Mouse (Mus musculus): ENCODE results near the gene Efcab11. TPM values are rescaled to one million over a fixed set of nuclear protein-coding genes. Genes with fewer than 3 reads are reported as not detected.
"Not testable (repeated sequence)": the region's sequence is repeated elsewhere in the genome, so short reads cannot be mapped to it uniquely, and the experiment has no call there.

Gene Efcab11
- total and polyA plus RNA-seq, 2 experiments from 2014 or later = 4.3 to 4.7 TPM

DNA sequence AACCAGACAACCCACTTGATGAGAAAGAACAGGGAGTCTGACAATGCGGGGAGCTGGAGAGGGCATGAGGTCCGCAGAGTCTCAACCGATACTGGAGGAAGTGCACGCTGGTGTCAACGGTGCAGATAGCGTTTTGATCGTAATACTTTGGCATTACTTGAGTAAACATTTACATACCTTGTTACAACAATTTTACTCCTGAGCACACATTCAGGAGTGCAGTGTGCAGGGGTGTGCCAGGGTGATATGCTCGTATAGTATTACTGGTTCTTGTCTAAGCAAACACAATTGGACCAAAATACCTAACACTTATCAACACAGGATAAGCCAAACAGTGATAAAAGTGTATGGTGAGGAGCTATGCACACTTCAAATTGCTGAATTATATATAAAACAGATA lies 69.0 kb downstream of the Efcab11 start:
- no peak for TF ChIP-seq CTCF (IDR thresholded peaks at IDR 0.05; ENCODE audit: low read depth)
- no peak for ATAC-seq
- no peak overlapping the region for H3K4me2 ChIP-seq (ENCODE audit: low read depth, low read length)
- no peaks in the 10 kb centered on the region for H3K4me1 ChIP-seq (ENCODE audit: insufficient read depth, low read length)
- H3K27ac ChIP-seq = no peak overlapping the region
- H3K27me3 ChIP-seq (ENCODE audit: insufficient read depth, low read length) = no peaks in the 10 kb centered on the region
- H3K9ac ChIP-seq (replicated peaks; ENCODE audit: low read length) = no peak overlapping the region
- H3K9me3 ChIP-seq (ENCODE audit: low read length) = no peaks in the 10 kb centered on the region
- no peak for DNase-seq (ENCODE audit: low spot score)
- 94% methylated on average over 8 of the region's 8 CpGs for WGBS
- no peaks in the 10 kb centered on the region for H3K36me3 ChIP-seq (ENCODE audit: insufficient read depth, low read length)
- H3K4me3 ChIP-seq (ENCODE audit: low read length) = no peak overlapping the region

DNA sequence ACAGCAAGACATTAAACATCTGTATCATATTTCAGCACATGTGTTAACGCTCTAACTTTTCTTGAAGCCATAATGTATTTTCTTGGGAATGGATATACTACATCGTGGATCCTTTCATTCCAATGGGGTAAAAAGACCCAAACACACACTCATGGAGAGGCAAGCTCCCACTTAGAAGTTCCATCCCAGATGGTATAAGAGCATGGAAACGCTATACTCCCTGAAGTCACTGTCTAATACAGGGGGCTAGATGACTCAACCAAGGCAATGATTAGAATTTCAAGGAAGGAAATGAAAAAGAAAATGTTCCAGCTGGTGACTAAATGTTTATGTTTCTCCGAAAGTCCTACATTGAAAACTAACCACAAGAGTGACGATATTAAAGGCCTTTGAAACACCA lies 76.3 kb downstream of the Efcab11 start:
- 88% methylated on average over 5 of the region's 5 CpGs for WGBS
- no peak overlapping the region for H3K27ac ChIP-seq
- no peak overlapping the region for H3K4me3 ChIP-seq (ENCODE audit: low read length)
- ATAC-seq (no peak), DNase-seq (ENCODE audit: low spot score) (no peak)
- H3K9ac ChIP-seq (replicated peaks; ENCODE audit: low read length) = no peak overlapping the region
- TF ChIP-seq CTCF (IDR thresholded peaks at IDR 0.05; ENCODE audit: low read depth) = no peak
- no peaks in the 10 kb centered on the region for H3K9me3 ChIP-seq (ENCODE audit: low read length)
- H3K4me1 ChIP-seq (ENCODE audit: insufficient read depth, low read length) = no peaks in the 10 kb centered on the region
- H3K36me3 ChIP-seq (ENCODE audit: insufficient read depth, low read length) = no peaks in the 10 kb centered on the region
- H3K27me3 ChIP-seq (ENCODE audit: insufficient read depth, low read length) = no peaks in the 10 kb centered on the region
- no peak overlapping the region for H3K4me2 ChIP-seq (ENCODE audit: low read depth, low read length)

DNA sequence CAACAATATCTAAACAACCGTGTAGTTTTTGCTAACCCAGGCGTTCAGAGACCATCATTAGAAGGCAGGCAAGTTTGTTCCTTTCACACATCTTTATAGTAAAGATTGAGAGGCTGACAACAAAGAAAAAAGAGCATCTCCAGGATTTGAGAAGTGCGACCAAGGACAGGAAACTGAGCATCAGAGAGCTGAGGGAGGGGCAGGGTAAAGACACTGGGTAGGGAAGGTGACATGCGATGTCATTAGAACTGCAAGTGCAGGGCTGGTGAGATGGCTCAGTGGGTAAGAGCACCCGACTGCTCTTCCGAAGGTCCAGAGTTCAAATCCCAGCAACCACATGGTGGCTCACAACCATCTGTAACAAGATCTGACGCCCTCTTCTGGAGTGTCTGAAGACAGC lies 77.5 kb downstream of the Efcab11 start:
- H3K9me3 ChIP-seq (ENCODE audit: low read length); H3K9ac ChIP-seq (replicated peaks; ENCODE audit: low read length); H3K4me2 ChIP-seq (ENCODE audit: low read depth, low read length); H3K4me1 ChIP-seq (ENCODE audit: insufficient read depth, low read length); H3K27me3 ChIP-seq (ENCODE audit: insufficient read depth, low read length); ATAC-seq; H3K27ac ChIP-seq; H3K36me3 ChIP-seq (ENCODE audit: insufficient read depth, low read length); DNase-seq (ENCODE audit: low spot score); H3K4me3 ChIP-seq (ENCODE audit: low read length): not testable (repeated sequence)
- WGBS = 94% methylated on average over 6 of the region's 7 CpGs

DNA sequence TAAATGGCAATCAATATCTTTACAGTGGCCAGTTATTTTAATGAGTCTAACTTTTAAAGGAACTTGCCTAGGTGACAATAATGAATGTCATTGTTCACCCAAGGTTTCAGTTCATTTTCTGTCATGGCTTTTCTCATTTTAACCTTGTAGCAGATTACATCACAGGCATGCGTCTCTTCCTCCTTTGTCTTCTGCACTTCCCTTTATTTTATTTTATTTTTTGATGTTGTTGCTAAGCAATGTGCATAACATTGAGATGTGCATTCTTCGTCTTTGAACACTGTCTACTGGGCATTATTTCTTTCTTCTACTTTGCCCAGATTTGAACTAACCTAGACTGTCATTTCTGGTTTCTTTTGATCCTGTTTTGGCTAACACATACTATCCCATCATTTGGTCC lies 88.3 kb downstream of the Efcab11 start:
- no peaks in the 10 kb centered on the region for H3K9me3 ChIP-seq (ENCODE audit: low read length)
- H3K27me3 ChIP-seq (ENCODE audit: insufficient read depth, low read length) = no peaks in the 10 kb centered on the region
- no peak for TF ChIP-seq CTCF (IDR thresholded peaks at IDR 0.05; ENCODE audit: low read depth)
- ATAC-seq (no peak), DNase-seq (ENCODE audit: low spot score) (no peak)
- H3K4me1 ChIP-seq (ENCODE audit: insufficient read depth, low read length) = no peaks in the 10 kb centered on the region
- H3K4me3 ChIP-seq (ENCODE audit: low read length) = no peak overlapping the region
- no peaks in the 10 kb centered on the region for H3K36me3 ChIP-seq (ENCODE audit: insufficient read depth, low read length)
- H3K4me2 ChIP-seq (ENCODE audit: low read depth, low read length) = no peak overlapping the region
- no peak overlapping the region for H3K27ac ChIP-seq
- 51% methylated on average over 2 of the region's 2 CpGs for WGBS
- H3K9ac ChIP-seq (replicated peaks; ENCODE audit: low read length) = no peak overlapping the region

DNA sequence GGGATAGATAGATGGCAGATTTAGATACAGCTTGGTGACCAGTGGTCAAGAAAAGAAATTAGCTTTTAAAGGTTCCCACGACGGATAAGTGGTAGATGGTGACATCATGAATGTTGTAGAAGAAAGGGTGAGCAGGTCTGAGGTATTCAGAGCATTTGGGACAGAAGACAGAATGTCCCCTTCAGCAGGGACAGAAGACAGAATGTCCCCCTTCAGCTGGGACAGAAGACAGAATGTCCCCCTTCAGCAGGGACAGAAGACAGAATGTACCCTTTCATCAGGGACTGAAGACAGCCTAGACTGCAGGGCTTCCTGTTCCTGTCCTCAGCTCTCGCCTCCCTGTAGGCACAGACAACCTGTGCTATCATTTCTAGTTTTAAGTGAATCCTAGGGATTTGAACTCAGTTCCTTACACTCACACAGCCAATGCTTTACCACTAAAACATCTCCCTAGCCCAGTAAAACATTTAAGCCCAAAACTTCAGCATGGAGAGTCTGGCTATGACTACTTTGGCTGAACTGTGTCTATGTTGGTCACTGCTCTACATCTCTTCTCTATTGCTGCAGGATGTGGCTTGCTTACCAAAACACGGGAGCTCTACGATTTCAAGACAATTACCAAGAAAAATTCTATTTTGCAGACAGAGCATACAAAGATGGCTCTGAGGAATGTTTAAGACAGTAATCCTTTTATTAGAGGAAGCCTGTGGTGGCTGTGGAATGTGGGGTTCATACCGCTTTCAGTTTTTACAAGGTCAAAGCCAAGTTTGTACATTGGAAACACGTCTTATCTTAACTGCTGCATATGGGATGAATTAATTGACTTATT lies 89.2 kb downstream of the Efcab11 start:
- Histone ChIP-seq H3K4me2 (ENCODE audit: low read depth, low read length) (no peak overlapping the region), H3K9ac (replicated peaks; ENCODE audit: low read length) (no peak overlapping the region), H3K4me3 (ENCODE audit: low read length) (no peak overlapping the region), H3K27me3 (ENCODE audit: insufficient read depth, low read length) (no peaks in the 10 kb centered on the region), H3K9me3 (ENCODE audit: low read length) (no peaks in the 10 kb centered on the region), H3K27ac (no peak overlapping the region), H3K36me3 (ENCODE audit: insufficient read depth, low read length) (no peaks in the 10 kb centered on the region), H3K4me1 (ENCODE audit: insufficient read depth, low read length) (no peaks in the 10 kb centered on the region)
- no peak for DNase-seq (ENCODE audit: low spot score)
- WGBS = 74% methylated on average over 7 of the region's 7 CpGs
- ATAC-seq = no peak
- no peak for TF ChIP-seq CTCF (IDR thresholded peaks at IDR 0.05; ENCODE audit: low read depth)

DNA sequence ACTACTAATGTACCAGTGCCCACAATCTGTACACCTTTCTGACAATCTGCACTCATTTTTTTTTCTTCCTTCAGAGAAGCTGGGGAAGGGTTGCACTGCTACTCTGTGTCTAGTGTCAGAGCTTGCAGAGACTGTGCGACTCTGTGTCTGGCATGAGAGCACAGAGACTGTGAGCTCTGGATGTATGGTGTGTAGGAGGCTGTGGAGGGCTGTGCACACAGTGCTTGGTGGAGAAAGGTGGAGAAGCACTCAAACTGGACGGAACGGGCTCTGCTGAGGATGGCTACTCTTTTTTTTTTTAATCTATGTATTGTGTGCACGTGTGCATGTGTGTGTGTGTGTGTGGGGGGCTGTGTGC lies 90.1 kb downstream of the Efcab11 start:
- Histone ChIP-seq H3K36me3 (ENCODE audit: insufficient read depth, low read length) (no peaks in the 10 kb centered on the region), H3K9ac (replicated peaks; ENCODE audit: low read length) (0 out of 2 replicates have a peak overlapping the region, but pooled peaks have one; percentile 9), H3K27ac (no peak overlapping the region), H3K4me2 (ENCODE audit: low read depth, low read length) (no peak overlapping the region), H3K27me3 (ENCODE audit: insufficient read depth, low read length) (no peaks in the 10 kb centered on the region), H3K4me3 (ENCODE audit: low read length) (no peak overlapping the region), H3K4me1 (ENCODE audit: insufficient read depth, low read length) (no peaks in the 10 kb centered on the region), H3K9me3 (ENCODE audit: low read length) (no peaks in the 10 kb centered on the region)
- TF ChIP-seq CTCF (IDR thresholded peaks at IDR 0.05; ENCODE audit: low read depth) = no peak
- WGBS = 80% methylated on average over 4 of the region's 4 CpGs
- DNase-seq (ENCODE audit: low spot score) = no peak
- no peak for ATAC-seq

DNA sequence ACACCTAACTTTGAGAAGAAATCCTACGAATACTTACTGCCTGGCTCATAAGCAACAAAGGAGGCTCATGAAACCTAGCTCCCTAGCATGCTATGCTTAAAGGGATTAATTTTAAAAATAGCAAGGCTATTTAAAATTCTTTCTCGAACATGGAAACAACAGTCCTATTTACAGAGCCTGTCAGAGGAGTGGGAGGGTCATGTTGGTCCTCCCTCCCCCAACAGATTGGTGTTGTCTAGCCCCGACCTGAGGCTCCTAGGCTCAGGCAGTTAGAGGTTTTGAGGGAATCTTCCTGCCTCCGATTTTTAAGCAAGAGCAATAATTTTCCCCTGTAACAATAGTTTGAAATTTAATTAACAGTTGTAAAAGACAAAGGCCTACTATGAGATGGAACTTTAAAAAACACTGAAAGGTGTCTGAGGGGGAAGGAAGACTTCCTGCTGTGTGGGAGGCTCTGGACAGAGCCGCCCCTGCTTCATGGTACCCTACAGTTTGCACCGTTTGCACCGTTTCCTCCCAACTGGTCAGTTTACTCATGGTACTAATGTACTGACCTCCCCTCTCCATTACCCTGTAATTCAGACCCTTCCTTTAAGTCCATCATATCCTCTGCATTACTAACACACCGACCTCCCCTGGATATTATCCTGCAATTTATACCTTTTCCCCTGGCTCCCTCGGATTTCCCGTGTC lies 90.6 kb downstream of the Efcab11 start:
- H3K27ac ChIP-seq = no peak overlapping the region
- H3K4me1 ChIP-seq (ENCODE audit: insufficient read depth, low read length) = no peaks in the 10 kb centered on the region
- no peaks in the 10 kb centered on the region for H3K36me3 ChIP-seq (ENCODE audit: insufficient read depth, low read length)
- H3K9ac ChIP-seq (replicated peaks; ENCODE audit: low read length) = peak overlapping the region; percentile 9; the same call in 1 of the 2 replicates
- WGBS = 55% methylated on average over 10 of the region's 10 CpGs
- ATAC-seq = no peak
- H3K9me3 ChIP-seq (ENCODE audit: low read length) = no peaks in the 10 kb centered on the region
- no peak overlapping the region for H3K4me2 ChIP-seq (ENCODE audit: low read depth, low read length)
- no peak for DNase-seq (ENCODE audit: low spot score)
- no peak for TF ChIP-seq CTCF (IDR thresholded peaks at IDR 0.05; ENCODE audit: low read depth)
- H3K4me3 ChIP-seq (ENCODE audit: low read length) = no peak overlapping the region
- no peaks in the 10 kb centered on the region for H3K27me3 ChIP-seq (ENCODE audit: insufficient read depth, low read length)
